In the genomic region with DNA sequence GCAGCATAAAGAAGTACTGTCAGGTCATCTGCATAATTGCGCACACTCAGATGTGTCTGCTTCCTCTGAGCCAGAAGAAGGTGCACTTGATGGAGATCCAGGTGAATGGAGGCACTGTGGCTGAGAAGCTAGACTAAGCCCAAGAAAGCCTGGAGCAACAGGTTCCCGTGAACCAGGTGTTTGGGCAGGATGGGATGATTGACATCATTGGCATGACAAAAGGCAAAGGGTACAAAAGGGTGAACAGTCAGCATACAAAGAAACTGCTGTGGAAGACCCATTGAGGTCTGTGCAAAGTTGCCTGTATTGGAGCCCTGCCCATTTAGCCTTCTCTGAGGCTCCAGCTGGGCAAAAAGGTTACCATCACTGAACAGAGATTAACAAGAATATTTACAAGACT, we compare ENCODE assay signal across 19 mouse cellular contexts.
"Had no signal": no experiment of that assay in that cellular context is flagged by ENCODE, and none has a peak within 500 bp of the region (broad histone marks: within the 10 kb centered on the region; RNA-seq: fewer than 3 reads in every experiment).

No protein-coding gene starts in this region.

- H3K9ac ChIP-seq: liver, postnatal 0 days; lung, embryonic 14.5 days; midbrain, embryonic 12.5 days; neural tube, embryonic 13.5 days; neural tube, embryonic 15.5 days had no signal

- H3K36me3 ChIP-seq: midbrain, embryonic 10.5 days; midbrain, embryonic 12.5 days; neural tube, embryonic 13.5 days; neural tube, embryonic 15.5 days had no signal

- DNase-seq: liver, postnatal 0 days; lung, embryonic 14.5 days; lung, postnatal 10 days; lung, postnatal 4 days; midbrain, embryonic 14.5 days; retina, postnatal 1 day; right cerebral cortex, adult 18-20 months; right cerebral cortex, postnatal 25 days; right cerebral cortex, postnatal 4 days; spleen, adult 18-20 months; thymus, adult 18-20 months; thymus, postnatal 14 days; thymus, postnatal 36 days had no signal

- H3K9me3 ChIP-seq: midbrain, embryonic 10.5 days; midbrain, embryonic 12.5 days; neural tube, embryonic 13.5 days; neural tube, embryonic 15.5 days had no signal

- H3K4me1 ChIP-seq: midbrain, embryonic 10.5 days; midbrain, embryonic 12.5 days; neural tube, embryonic 13.5 days; neural tube, embryonic 15.5 days had no signal

- ATAC-seq: liver, postnatal 0 days; midbrain, embryonic 16.5 days had no signal

- H3K4me2 ChIP-seq: lung, embryonic 14.5 days; midbrain, embryonic 12.5 days; neural tube, embryonic 13.5 days; neural tube, embryonic 15.5 days had no signal

- H3K27me3 ChIP-seq: midbrain, embryonic 12.5 days; neural tube, embryonic 13.5 days; neural tube, embryonic 15.5 days had no signal

- H3K27ac ChIP-seq: midbrain, embryonic 10.5 days; midbrain, embryonic 12.5 days; neural tube, embryonic 13.5 days; neural tube, embryonic 15.5 days had no signal

- H3K4me3 ChIP-seq: midbrain, embryonic 10.5 days; midbrain, embryonic 12.5 days; myocyte; neural tube, embryonic 13.5 days; neural tube, embryonic 15.5 days had no signal
